Mouse (Mus musculus) embryonic facial prominence, embryonic 13.5 days (tissue): Measurements from ENCODE around the gene Rps21. TPM values are rescaled to one million over a fixed set of nuclear protein-coding genes. Genes with fewer than 3 reads are reported as not detected.
"Not testable (repeated sequence)": the region's sequence is repeated elsewhere in the genome, so short reads cannot be mapped to it uniquely, and the experiment has no call there.

Source experiments
- ATAC-seq: fragments of 200-750 bp; cut with Nextera tagmentation; 2 replicates; pipeline ENCODE4 v1.8.0; 2017; ENCODE audit warnings: low read depth; ENCODE audit not compliant: insufficient number of reproducible peaks, insufficient read depth, low FRiP score, low TSS enrichment
- H3K27ac ChIP-seq: fragments of 300-500 bp; sonication (generic); 2 replicates; pipeline ENCODE4 v1.5.1; 2015; ENCODE audit warnings: moderate library complexity, mild to moderate bottlenecking, inconsistent platforms
- H3K27me3 ChIP-seq: fragments of 300-500 bp; sonication (generic); 2 replicates; pipeline ENCODE4 v1.6.1; 2015; ENCODE audit warnings: mild to moderate bottlenecking, inconsistent platforms
- H3K36me3 ChIP-seq: fragments of 300-500 bp; sonication (generic); 2 replicates; pipeline ENCODE4 v1.6.1; 2015; ENCODE audit warnings: mild to moderate bottlenecking, inconsistent platforms
- H3K4me1 ChIP-seq: fragments of 300-500 bp; sonication (generic); 2 replicates; pipeline ENCODE4 v1.6.1; 2015; ENCODE audit warnings: inconsistent platforms
- H3K4me2 ChIP-seq: fragments of 300-500 bp; sonication (generic); 2 replicates; pipeline ENCODE4 v1.6.1; 2015; ENCODE audit warnings: moderate library complexity, mild to moderate bottlenecking, inconsistent platforms
- H3K4me3 ChIP-seq: fragments of 300-500 bp; sonication (generic); 2 replicates; pipeline ENCODE4 v1.5.1; 2015; ENCODE audit warnings: mild to moderate bottlenecking, inconsistent platforms
- H3K9ac ChIP-seq: fragments of 300-500 bp; sonication (generic); 2 replicates; pipeline ENCODE4 v1.6.1; 2015; ENCODE audit warnings: mild to moderate bottlenecking, inconsistent platforms
- H3K9me3 ChIP-seq: fragments of 300-500 bp; sonication (generic); 2 replicates; pipeline ENCODE4 v1.6.1; 2016; ENCODE audit warnings: inconsistent platforms
- WGBS: fragments of 180-500 bp; shearing (Covaris S2); methylation state at CpG from one replicate; pipeline ENCODE4 v1.1.7; 2015; ENCODE audit warnings: mixed read lengths; 5-methylcytosine and 5-hydroxymethylcytosine counted together
- polyA plus RNA-seq: library from polyadenylated mRNA; unstranded; fragments of >200 nt; fragmentation: Nextera tagmentation; extraction: Ambion mirVana; gene quantifications from 2 replicates; pipeline ENCODE4 v1.2.1, GENCODE M21; 2015

Rps21 gene
- polyA plus RNA-seq, 1 experiment from 2014 or later, result 689 TPM

DNA sequence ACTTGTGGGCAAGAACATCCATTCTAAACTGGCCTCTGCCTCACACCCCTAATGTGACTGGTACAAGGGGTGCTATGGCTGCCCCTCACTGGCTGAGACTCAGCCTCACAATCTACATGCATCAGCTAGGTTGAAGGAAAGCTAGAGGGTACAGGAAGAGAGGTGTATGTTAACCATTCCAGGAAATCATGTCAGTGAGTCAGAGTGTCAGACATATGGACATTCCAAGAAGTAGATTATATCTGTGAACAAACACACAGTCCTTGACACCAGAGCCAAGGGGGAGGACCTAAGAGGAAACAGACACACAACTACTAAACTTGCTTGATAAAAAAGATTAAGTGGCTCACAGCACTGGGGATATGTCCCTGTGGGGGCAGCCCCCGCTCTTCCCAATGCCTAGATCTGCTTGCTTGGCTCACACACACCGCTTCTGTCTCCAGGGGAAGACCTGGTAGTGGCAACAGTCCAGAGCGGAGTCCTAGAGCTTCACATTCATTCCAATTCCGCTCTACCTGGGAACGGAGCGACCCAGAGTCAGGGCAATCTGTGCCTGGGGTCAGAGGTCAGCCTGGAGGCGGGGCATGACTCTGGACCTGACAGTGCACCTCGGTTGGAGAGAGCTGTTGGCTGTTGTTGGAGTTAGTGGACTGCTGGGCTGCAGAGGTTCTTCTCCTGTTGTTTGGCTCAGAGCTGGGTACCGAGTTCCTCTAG lies 8.1 kb upstream of the Rps21 start:
- no peaks in the 10 kb centered on the region for H3K4me1 ChIP-seq
- H3K9ac ChIP-seq, result no peak overlapping the region
- WGBS, result 55% methylated on average over 9 of the region's 9 CpGs
- no peaks in the 10 kb centered on the region for H3K36me3 ChIP-seq
- H3K27ac ChIP-seq, result no peak overlapping the region
- no peak for ATAC-seq
- H3K27me3 ChIP-seq, result no peaks in the 10 kb centered on the region
- no peak overlapping the region for H3K4me2 ChIP-seq
- H3K9me3 ChIP-seq, result no peaks in the 10 kb centered on the region
- no peak overlapping the region for H3K4me3 ChIP-seq

DNA sequence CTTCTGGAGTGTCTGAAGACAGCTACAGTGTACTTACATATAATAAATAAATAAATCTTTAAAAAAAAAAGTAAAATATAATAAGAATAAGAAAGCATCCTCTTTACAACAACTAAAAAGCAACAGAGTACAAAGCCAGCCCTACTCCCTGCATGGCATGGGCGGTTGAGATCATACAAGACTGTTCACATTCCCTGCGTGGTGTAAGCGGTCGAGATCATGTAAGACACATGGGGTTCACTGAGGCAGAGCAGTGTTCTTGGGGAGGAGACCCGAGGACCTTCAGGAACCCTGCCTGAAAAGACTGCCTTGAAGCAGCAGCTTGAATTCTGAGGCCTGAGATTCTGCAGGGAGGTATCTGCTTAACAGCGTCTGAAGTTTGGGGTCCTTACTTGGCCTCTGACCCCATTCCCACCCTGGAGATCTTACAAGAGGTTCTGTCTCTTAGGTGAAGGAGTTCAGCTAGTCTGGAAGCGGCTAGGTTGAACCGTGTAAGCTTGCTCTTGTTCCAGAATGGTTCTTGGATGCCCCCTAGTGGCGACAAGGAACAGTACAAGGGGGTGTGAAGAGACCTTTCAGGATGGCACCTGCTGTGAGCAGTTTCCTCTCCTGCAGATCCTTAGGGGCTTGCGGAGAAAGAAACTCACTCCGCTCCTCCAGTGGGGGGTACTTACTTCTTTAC lies 6.1 kb upstream of the Rps21 start:
- no peaks in the 10 kb centered on the region for H3K9me3 ChIP-seq
- 30% methylated on average over 11 of the region's 11 CpGs for WGBS
- H3K36me3 ChIP-seq, result no peaks in the 10 kb centered on the region
- no peak overlapping the region for H3K4me3 ChIP-seq
- no peak overlapping the region for H3K4me2 ChIP-seq
- H3K27me3 ChIP-seq, result no peaks in the 10 kb centered on the region
- no peak overlapping the region for H3K27ac ChIP-seq
- peak; percentile 75 for ATAC-seq
- peak overlapping the region; percentile 54; the same call in 1 of the 2 replicates for H3K9ac ChIP-seq
- peaks cover 3% of the 10 kb centered on the region for H3K4me1 ChIP-seq

DNA sequence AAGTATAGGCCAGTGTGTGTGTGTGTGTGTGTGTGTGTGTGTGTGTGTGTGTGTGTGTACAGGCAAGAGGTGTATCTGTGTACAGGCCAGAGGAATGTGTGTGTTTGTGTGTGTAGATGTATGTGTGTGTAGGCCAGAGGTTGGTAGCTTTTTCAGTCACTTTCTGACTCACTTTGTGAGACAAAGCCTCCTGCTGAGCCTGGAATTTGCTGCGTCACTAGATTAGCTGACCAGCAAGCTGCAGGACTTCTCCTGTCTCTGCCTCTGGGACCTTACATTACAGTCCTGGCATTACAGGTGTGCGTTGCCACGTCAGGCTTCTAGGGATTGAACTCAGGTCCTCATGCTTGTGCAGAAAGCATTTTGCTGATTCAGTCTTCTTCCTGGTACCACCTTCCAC lies 5.3 kb upstream of the Rps21 start:
- no peak overlapping the region for H3K4me2 ChIP-seq
- no peaks in the 10 kb centered on the region for H3K9me3 ChIP-seq
- WGBS, result 62% methylated on average over 3 of the region's 3 CpGs
- H3K27me3 ChIP-seq, result no peaks in the 10 kb centered on the region
- no peak overlapping the region for H3K9ac ChIP-seq
- H3K4me1 ChIP-seq, result peaks cover 8% of the 10 kb centered on the region
- ATAC-seq, result no peak
- H3K27ac ChIP-seq, result no peak overlapping the region
- no peak overlapping the region for H3K4me3 ChIP-seq
- H3K36me3 ChIP-seq, result no peaks in the 10 kb centered on the region

DNA sequence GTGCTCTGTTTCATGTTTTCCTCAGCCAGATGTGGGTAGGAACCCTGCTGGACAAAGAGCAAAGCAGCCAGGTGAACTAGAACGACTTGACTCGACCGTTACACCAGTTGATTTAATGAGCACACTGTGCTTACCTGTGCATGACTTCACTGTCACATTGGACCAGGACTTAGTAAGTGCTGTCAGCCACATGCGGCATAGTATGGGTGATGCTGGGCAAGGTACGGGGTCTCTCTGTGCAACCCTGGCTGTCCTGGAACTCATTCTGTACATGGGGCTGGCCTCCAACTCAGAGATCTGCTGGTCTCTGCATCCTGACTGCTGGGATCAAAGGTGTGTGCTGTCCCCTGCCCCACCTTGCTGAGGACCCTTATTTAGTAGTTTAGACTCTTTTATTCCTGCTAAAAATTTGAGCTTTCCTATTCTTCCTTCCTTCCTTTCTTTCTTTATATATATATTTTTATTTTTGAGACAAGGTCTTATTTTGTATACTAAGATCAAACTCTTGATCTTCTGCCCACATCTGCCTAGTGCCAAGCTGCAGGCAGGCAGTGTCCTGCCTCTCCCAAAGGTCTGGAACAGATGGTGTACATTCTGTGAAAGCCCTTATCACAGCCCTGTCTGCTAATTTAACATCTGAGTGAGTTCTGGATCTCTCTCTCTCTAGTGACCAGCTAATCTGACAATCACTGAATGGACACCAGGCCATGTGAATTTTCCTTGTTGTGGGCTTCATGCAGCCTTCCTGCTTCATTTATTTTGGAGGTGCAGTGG lies 2.6 kb upstream of the Rps21 start:
- 87% methylated on average over 5 of the region's 5 CpGs for WGBS

DNA sequence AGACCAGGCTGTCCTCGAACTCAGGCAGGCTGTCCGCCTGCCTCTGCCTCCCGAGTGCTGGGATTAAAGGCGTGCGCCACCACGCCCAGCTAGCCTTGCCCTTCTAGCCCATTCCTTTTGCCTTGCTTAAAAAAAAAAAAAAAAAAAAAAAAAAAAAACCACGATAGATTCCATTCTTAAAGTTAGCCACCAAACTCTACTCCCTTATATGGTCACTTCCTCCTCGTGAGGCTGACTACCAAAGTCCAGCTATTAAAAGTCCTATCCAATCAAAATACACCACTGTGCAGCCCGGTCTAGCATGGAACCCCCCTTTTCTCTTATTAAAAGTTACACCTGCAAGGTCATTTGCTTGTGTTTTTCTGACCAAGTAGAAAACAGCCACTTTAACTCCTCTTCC lies 1.5 kb upstream of the Rps21 start:
- H3K36me3 ChIP-seq, result peaks cover 27% of the 10 kb centered on the region
- peaks cover 17% of the 10 kb centered on the region for H3K4me1 ChIP-seq
- ATAC-seq, result no peak
- no peak overlapping the region for H3K27ac ChIP-seq
- peak overlapping the region; percentile 83; the same call in 1 of the 2 replicates for H3K4me2 ChIP-seq
- H3K9me3 ChIP-seq, result no peaks in the 10 kb centered on the region
- peak overlapping the region; percentile 93 for H3K4me3 ChIP-seq
- no peaks in the 10 kb centered on the region for H3K27me3 ChIP-seq
- no peak overlapping the region for H3K9ac ChIP-seq
- 88% methylated on average over 9 of the region's 9 CpGs for WGBS

More for the DNA sequence above, 2.6 kb upstream of the Rps21 start:
- Histone ChIP-seq H3K36me3 (peaks cover 16% of the 10 kb centered on the region), H3K9me3 (no peaks in the 10 kb centered on the region), H3K4me2 (no peak overlapping the region), H3K4me3 (no peak overlapping the region), H3K27me3 (no peaks in the 10 kb centered on the region), H3K4me1 (peaks cover 17% of the 10 kb centered on the region), H3K9ac (no peak overlapping the region), H3K27ac (no peak overlapping the region)
- no peak for ATAC-seq

DNA sequence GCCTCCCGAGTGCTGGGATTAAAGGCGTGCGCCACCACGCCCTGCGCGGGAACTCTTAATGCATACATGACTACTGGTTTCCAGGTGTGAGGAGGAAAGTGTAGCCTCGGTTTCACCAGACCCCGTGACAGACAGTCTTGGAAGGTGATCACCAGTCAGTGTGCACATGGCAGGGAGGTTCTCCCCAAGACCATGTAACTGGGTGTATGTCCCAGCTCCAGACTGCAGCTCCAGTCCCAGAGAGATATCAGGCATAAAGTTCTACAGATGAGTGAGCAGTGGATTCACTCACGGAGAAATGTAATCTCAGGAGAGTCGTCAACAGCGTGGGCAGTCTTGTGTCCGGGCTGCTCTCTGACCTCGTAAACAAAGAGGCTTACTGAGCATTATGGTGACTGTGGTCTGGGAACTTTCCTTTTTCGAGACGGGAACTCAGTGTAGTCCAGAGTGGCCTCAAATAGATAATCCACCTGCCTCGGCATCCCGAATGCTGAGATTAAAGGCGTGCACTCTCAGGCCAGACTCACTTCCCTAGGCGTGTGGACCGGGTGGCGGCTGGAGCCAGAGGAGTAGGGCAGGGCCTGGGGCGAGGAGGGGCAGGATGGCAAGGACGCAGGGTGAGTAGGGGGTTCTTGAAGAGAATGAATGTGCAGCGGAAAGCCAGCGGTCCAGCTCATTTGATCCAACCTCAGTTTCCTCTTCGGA lies 729 bp upstream of the Rps21 start:
- no peaks in the 10 kb centered on the region for H3K9me3 ChIP-seq
- H3K4me3 ChIP-seq, result peak overlapping the region; percentile 93
- peak overlapping the region; percentile 92 for H3K27ac ChIP-seq
- H3K27me3 ChIP-seq, result no peaks in the 10 kb centered on the region
- peak; percentile 49; the same call in 1 of the 2 replicates for ATAC-seq
- peaks cover 17% of the 10 kb centered on the region for H3K4me1 ChIP-seq
- H3K4me2 ChIP-seq, result peak overlapping the region; percentile 83
- H3K9ac ChIP-seq, result peak overlapping the region; percentile 81
- 23% methylated on average over 26 of the region's 26 CpGs for WGBS
- H3K36me3 ChIP-seq, result peaks cover 34% of the 10 kb centered on the region

DNA sequence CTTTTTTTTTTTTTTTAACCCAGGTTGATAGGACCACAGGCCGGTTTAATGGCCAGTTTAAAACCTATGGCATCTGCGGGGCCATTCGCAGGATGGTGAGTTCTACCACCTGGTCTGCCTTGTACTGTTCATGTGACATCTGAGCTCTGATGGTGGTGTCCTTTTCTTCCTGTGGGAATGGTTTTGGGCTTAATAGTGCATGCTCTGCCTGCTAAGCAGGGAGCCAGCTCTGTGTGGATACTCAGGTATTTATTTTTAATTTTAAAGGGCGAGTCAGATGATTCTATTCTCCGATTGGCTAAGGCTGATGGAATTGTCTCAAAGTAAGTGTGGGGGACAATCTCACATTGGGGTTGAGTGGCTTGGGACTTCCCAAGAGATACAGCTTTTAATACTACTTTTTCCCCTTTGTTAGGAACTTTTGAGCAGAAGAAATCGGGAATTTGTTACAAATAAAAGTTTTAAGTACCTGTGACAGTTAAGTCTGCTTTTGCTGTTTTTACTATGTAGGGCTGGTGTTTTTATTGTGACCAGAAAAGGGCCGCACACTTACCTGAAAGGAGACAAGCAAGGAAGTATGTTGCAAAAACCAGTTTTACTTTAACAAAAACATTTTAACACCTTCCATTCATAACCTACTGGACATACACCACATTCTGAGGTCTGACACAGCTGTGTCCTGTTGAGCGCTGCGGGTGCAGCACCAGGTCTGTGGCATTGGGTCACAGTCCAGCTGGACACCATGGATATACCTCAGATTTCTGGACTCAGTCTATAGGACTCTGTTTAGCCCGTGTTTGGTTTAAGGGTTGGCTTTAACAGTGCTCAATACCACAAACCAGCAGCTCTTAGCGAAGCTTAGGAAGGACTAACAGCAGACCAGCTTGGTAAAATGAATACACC lies 1.0 kb downstream of the Rps21 start:
- no peaks in the 10 kb centered on the region for H3K9me3 ChIP-seq
- H3K4me1 ChIP-seq, result peaks cover 17% of the 10 kb centered on the region
- WGBS, result 50% methylated on average over 11 of the region's 11 CpGs
- H3K36me3 ChIP-seq, result peaks cover 51% of the 10 kb centered on the region
- peak overlapping the region; percentile 75 for H3K4me2 ChIP-seq
- H3K4me3 ChIP-seq, result peak overlapping the region; percentile 93
- H3K9ac ChIP-seq, result peak overlapping the region; percentile 97
- no peaks in the 10 kb centered on the region for H3K27me3 ChIP-seq
- no peak for ATAC-seq
- H3K27ac ChIP-seq, result peak overlapping the region; percentile 89; the same call in 1 of the 2 replicates

DNA sequence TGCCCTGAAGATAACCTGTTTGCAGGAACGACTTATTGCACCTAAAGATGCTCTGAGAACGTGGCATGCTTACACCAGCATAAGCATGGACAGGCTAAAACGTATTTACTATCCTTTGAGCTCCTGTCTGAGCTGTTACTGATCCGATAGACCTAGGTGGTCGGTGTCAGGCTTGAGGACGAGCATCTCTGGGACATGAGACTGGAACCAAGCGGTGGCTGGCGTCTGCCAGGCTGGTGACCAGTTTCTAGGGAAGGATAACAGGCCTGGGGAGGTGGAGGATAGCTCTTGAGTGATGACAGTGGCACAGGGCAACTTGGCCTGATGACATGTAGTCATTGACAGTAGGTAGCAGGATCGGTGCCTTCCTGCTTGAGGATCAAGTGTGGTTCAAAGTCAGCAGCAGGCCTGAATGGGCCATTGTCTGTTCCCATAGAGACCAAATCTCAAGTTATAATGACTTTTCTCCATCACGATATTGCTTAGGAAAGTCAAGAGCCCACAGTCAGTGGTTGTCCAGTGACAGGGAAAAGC lies 1.8 kb downstream of the Rps21 start:
- 80% methylated on average over 10 of the region's 10 CpGs for WGBS
- not testable (repeated sequence) for H3K9ac ChIP-seq, H3K9me3 ChIP-seq, H3K4me2 ChIP-seq, ATAC-seq, H3K27ac ChIP-seq, H3K27me3 ChIP-seq, H3K4me3 ChIP-seq
- H3K36me3 ChIP-seq, result peaks cover 57% of the 10 kb centered on the region
- peaks cover 17% of the 10 kb centered on the region for H3K4me1 ChIP-seq

DNA sequence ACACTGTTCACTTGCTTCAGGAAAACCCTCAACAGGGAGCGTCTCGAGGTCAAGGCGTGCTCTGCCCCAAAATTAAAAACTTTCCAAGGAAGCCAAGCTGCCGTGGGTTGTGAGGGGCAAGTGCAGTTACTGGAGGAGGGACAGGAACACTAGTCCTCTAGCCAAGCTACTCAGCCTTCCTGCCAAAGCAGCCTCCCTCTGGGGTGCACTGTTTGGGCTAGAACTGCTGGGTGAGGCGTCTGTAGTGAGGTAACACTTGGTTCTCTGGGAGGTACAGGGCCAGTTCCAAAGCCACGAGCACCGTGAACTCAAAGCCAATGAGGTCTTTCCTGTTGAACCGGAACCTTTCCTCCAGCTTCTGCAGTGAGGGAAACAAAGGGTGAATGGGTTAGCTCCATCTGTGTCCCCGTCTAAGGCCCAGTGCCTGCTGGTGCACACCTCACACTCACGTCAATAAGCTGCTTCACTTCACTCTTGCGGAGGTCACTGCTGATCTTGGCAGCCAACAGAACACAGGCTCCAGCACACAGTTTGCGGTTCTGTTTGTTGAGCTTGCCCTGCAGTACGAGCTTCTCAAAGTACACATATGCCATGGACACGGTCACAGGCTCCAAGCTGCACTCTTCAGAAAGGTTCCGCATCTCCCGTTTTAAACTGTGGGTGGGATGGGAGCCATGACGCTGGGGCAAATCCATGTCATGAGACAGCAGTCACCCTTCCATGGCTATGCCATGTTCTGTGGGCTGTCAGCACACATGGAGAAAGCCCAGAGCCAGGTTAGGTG lies 2.8 kb downstream of the Rps21 start:
- ATAC-seq, H3K27ac ChIP-seq, H3K9ac ChIP-seq, H3K9me3 ChIP-seq, H3K27me3 ChIP-seq, H3K4me3 ChIP-seq, H3K4me2 ChIP-seq: not testable (repeated sequence)
- Histone ChIP-seq H3K36me3 (peaks cover 67% of the 10 kb centered on the region), H3K4me1 (peaks cover 17% of the 10 kb centered on the region)
- WGBS, result 69% methylated on average over 17 of the region's 17 CpGs
